ENCODE assay signal across 30 mouse cellular contexts in genomic region chr1:8282733-8283132, GRCm38 (mm10).
"Had no signal": no experiment of that assay in that cellular context is flagged by ENCODE, and none has a peak within 500 bp of the region (broad histone marks: within the 10 kb centered on the region; RNA-seq: fewer than 3 reads in every experiment).

No protein-coding gene starts in this region.

- H3K36me3 ChIP-seq: limb, embryonic 10.5 days; limb, embryonic 12.5 days; limb, embryonic 13.5 days; limb, embryonic 15.5 days; liver, embryonic 12.5 days; liver, embryonic 13.5 days; liver, embryonic 15.5 days; lung, embryonic 15.5 days; midbrain, embryonic 10.5 days; midbrain, embryonic 12.5 days; midbrain, embryonic 13.5 days; midbrain, embryonic 15.5 days; neural tube, embryonic 12.5 days had no signal

- H3K27me3 ChIP-seq: limb, embryonic 12.5 days; limb, embryonic 13.5 days; limb, embryonic 15.5 days; liver, embryonic 12.5 days; liver, embryonic 13.5 days; liver, embryonic 15.5 days; lung, embryonic 15.5 days; megakaryocyte, embryonic 14.5 days; midbrain, embryonic 12.5 days; midbrain, embryonic 13.5 days; midbrain, embryonic 15.5 days; neural tube, embryonic 12.5 days had no signal

- H3K9ac ChIP-seq: limb, embryonic 12.5 days; limb, embryonic 13.5 days; limb, embryonic 15.5 days; liver, embryonic 12.5 days; liver, embryonic 13.5 days; liver, embryonic 14.5 days; liver, embryonic 15.5 days; liver, postnatal 0 days; lung, embryonic 14.5 days; lung, embryonic 15.5 days; midbrain, embryonic 12.5 days; midbrain, embryonic 13.5 days; midbrain, embryonic 15.5 days; neural tube, embryonic 12.5 days had no signal

- H3K9me3 ChIP-seq: limb, embryonic 10.5 days; limb, embryonic 12.5 days; limb, embryonic 13.5 days; limb, embryonic 15.5 days; liver, embryonic 12.5 days; liver, embryonic 13.5 days; liver, embryonic 15.5 days; lung, embryonic 15.5 days; megakaryocyte, embryonic 14.5 days; midbrain, embryonic 10.5 days; midbrain, embryonic 12.5 days; midbrain, embryonic 13.5 days; midbrain, embryonic 15.5 days; neural tube, embryonic 12.5 days had no signal

- ATAC-seq: liver, embryonic 12.5 days; liver, postnatal 0 days; lung, postnatal 0 days; midbrain, embryonic 13.5 days; midbrain, embryonic 15.5 days; midbrain, embryonic 16.5 days had no signal

- H3K4me1 ChIP-seq: limb, embryonic 10.5 days; limb, embryonic 12.5 days; limb, embryonic 13.5 days; limb, embryonic 15.5 days; liver, embryonic 12.5 days; liver, embryonic 13.5 days; liver, embryonic 15.5 days; lung, embryonic 15.5 days; megakaryocyte, embryonic 14.5 days; midbrain, embryonic 10.5 days; midbrain, embryonic 12.5 days; midbrain, embryonic 13.5 days; midbrain, embryonic 15.5 days; neural tube, embryonic 12.5 days had no signal

- H3K27ac ChIP-seq: limb, embryonic 10.5 days; limb, embryonic 12.5 days; limb, embryonic 13.5 days; limb, embryonic 15.5 days; liver, embryonic 12.5 days; liver, embryonic 13.5 days; liver, embryonic 14.5 days; liver, embryonic 15.5 days; lung, embryonic 15.5 days; macrophage; midbrain, embryonic 10.5 days; midbrain, embryonic 12.5 days; midbrain, embryonic 13.5 days; midbrain, embryonic 15.5 days; neural tube, embryonic 12.5 days had no signal

- DNase-seq: left cerebral cortex, postnatal 4 days; liver; liver, embryonic 13.5 days; liver, postnatal 0 days; lung, adult 18-20 months; lung, adult 2 months; lung, embryonic 14.5 days; lung, postnatal 10 days; lung, postnatal 14 days; lung, postnatal 36 days; lung, postnatal 4 days; midbrain, embryonic 14.5 days had no signal

- H3K4me3 ChIP-seq: limb, embryonic 10.5 days; limb, embryonic 12.5 days; limb, embryonic 13.5 days; limb, embryonic 15.5 days; liver, embryonic 12.5 days; liver, embryonic 13.5 days; liver, embryonic 15.5 days; lung, embryonic 15.5 days; megakaryocyte, embryonic 14.5 days; midbrain, embryonic 10.5 days; midbrain, embryonic 12.5 days; midbrain, embryonic 13.5 days; midbrain, embryonic 15.5 days; myocyte; neural tube, embryonic 12.5 days had no signal
